Mouse (Mus musculus) kidney, postnatal 36 days (tissue): ENCODE data around the gene Gucy2c.

Experiments used
- DNase-seq, 2 experiments: peaks; one replicate each; pipeline ENCODE4 v3.0.0; 2021 to 2022; ENCODE audit warnings: mixed read lengths in 2 of 2

Gene Gucy2c

DNA sequence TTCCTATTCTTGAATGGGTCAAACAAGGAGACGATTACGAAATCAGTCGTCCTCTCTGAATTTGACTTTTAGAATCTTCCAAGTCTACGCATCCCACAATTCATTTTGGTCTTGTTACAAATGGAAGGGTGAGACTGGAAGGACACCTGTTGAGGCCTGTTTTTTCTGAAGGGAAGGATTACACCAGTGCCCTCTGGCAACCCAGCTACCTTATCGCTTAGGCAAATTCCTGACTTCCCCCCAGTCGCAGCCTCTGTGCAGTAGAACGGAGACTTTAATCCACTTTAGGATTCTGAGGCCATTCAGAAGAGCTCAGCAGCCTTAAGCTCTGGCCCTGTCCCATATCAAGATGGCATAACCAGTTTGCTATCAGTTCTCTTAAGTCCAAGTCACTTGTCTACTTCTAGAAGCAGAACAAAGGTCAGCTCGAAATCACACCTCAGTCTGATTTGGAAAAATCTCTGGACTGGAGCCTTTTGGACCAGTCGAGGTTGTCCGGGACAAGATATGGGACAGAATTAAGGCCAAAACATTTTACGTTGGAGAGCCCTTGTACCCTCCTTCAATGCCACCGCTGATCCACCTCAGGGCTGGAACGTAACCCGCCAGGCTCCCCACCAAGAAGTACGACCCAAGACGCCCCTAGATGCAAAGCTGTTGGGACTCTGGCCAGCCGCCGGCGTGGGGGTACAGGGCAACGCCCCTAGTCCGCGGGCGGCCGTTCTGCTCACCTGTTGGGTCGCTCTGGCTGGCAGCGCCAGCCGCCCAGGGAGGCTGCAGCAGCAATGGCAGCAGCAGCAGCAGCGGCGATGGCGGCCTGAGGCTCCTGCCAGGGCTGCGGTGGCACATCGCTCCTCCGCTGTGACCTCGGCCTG is 120.5 kb downstream of the Gucy2c start:
- DNase-seq, result no peak

DNA sequence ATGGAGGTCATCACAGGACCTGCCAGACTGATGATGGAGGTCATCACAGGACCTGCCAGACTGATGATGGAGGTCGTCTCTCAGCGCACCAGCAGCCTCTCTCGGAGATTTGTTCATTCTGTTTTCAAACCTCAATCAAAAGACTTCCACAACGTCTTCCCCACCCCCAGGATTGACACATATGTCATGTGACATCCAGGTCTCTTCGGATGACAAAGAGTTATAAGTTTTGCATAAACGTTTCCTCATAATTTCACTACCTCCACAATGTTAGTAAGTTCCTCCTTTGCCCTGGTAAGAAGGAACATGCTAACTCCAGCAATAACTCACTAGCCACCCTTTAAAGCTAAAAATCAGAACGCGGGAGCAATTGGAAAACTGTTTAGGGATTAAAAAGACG is 122.3 kb downstream of the Gucy2c start:
- DNase-seq, result no peak

DNA sequence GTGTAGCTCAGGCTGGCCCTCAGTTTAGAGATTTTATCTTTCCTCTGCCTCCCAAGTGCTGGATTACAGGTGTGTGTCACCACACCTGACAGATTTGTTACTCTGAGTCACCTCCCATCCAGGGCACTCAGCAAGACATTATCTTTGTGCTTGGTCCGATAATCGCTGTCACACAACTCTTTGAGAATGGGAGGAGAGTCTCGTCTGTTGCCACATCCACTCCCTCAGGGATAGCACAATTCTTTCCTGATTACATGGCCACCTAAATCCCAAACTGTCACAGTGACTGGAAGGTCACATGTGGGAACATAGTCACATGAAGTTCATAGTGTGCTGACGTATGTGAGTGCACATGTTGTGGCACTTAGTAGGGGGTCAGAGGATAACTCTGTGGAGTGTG is 123.3 kb downstream of the Gucy2c start:
- DNase-seq, result no peak

DNA sequence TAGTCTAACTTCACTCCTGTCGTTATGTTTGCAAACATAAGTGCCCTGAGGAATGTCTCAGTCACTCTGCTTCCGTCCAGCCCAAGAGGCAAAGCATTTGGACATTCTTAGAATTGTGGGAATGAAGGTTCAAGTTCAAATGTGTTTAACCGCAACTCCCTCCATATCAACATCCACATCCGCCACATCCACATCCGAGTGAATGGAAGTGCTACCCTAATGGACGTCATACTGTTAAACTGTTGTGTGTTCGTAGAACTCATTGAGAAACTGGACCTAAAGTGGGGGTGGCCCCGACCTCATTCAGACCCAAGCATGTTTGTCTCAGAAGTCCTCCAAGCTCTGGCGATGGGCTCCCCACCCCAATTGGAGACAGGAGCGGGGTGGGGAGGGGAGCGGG is 125.8 kb downstream of the Gucy2c start:
- DNase-seq, result no peak

DNA sequence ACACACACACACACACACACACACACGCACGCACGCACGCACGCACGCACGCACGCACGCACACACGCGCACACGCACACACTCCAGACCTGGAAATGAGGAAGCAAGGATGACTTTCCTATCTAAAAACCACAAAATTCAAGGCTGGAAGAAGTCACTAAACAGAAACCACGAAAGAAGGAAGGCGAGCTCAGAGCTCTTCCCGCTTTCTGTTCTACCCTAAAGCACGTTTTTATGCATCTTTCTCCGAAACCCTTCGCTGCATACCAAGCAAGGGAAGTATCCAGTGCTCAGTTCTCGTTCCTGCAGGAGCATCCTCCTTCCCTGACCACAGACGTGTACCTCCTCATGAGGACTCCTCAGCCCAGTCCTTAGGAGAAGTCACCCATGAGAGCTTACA is 127.1 kb downstream of the Gucy2c start:
- DNase-seq, result no peak

DNA sequence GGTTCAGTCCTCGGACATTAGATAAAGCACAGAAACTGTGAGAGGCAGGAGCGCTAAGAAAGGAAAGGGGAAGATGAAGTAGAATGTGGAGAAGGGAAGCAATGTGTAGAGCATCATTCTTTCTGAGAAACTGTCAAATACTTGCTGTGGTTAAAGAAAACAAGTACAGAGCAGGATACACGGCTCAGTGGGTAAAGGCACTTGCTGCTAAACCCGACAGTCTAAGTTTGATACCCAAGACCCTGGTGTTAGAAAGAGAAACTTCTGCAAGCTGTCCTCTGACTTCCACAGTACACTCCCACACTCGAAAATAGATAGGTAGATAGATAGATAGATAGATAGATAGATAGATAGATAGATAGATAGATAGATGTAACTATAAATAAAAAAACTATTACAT is 128.2 kb downstream of the Gucy2c start:
- DNase-seq, result no peak

DNA sequence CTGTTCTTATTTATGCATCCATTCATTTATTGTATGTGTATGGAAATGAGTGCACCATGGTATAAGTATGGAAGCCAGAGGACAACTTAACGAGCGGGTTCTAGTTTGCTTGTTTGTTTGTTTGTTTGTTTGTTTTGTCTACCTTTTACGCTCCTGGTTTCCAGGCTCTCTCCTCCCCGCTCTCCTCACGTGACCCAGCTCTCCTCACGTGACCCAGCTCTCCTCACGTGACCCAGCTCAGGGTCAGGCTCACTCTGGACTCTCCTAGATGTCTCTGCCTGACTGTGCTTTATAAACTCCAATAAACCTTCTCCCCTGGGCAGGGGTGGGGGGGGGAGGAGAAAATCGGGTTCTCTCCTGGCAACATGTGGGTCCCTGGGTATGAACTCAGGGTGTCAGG is 130.9 kb downstream of the Gucy2c start:
- no peak for DNase-seq

DNA sequence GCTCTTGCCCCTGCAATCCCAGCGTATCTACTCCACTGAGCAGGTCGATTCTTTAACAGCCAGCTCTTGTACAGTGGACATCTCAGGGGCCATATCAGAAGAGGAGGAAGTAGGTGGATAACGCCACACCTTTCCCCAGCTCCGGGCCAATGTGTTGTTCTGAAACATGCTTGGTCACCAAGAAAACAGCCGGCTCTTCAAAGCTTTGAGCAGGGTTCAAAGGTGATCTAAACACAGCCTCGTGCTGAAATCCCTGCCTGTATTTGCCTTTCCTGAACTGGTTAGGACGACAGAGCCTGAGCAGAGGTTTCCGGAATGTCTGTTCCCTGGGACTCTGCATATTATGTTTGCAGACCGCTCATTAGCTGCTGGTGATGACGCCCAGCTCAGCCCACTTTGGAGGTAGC is 134.1 kb downstream of the Gucy2c start:
- DNase-seq, result no peak
